Mouse (Mus musculus): Measurements from ENCODE around the gene Cnppd1.
A peak's percentile ranks its signal among the peaks of the same experiment; 100 is the strongest.

Gene Cnppd1

GRCm38 (mm10) chr1:75147411-75148135, 5.1 kb upstream of the Cnppd1 start:
- no peak for DNase-seq (ENCODE audit: low read depth)

GRCm38 (mm10) chr1:75145589-75145988, 3.1 kb upstream of the Cnppd1 start:
- DNase-seq (ENCODE audit: low read depth) = no peak

- DNase-seq (ENCODE audit: low read depth) = peak; percentile 58
Measured at GRCm38 (mm10) chr1:75141486-75142190, 873 bp downstream of the Cnppd1 start.

- no peak for DNase-seq (ENCODE audit: low read depth)
Measured at GRCm38 (mm10) chr1:75140601-75141190, 1.8 kb downstream of the Cnppd1 start.

GRCm38 (mm10) chr1:75138448-75138847, 4.1 kb downstream of the Cnppd1 start:
- no peak for DNase-seq (ENCODE audit: low read depth)

GRCm38 (mm10) chr1:75136730-75137129, 5.8 kb downstream of the Cnppd1 start:
- DNase-seq (ENCODE audit: low read depth) = no peak

GRCm38 (mm10) chr1:75136293-75136692, 6.2 kb downstream of the Cnppd1 start:
- no peak for DNase-seq (ENCODE audit: low read depth)

- no peak for DNase-seq (ENCODE audit: low read depth)
Measured at GRCm38 (mm10) chr1:75133421-75134207, 8.9 kb downstream of the Cnppd1 start, which contains the start of gene Slc23a3. Gene Slc23a3, minus strand, starts transcription at chr1:75133890.

- no peak for DNase-seq (ENCODE audit: low read depth)
Measured at GRCm38 (mm10) chr1:75128641-75129040, 13.9 kb downstream of the Cnppd1 start.

GRCm38 (mm10) chr1:75125418-75125817, 17.1 kb downstream of the Cnppd1 start:
- no peak for DNase-seq (ENCODE audit: low read depth)

GRCm38 (mm10) chr1:75124346-75125321, 17.9 kb downstream of the Cnppd1 start, which contains the start of gene Nhej1:
Gene Nhej1, minus strand, starts transcription at chr1:75125200.
- peak; percentile 95 for DNase-seq (ENCODE audit: low read depth)

- DNase-seq (ENCODE audit: low read depth) = no peak
Measured at GRCm38 (mm10) chr1:75122211-75122610, 20.3 kb downstream of the Cnppd1 start.

Data from c-Kit-positive CD71-negative TER-119-negative erythroid progenitor cells, embryonic 14.5 days (primary cell).